Mouse (Mus musculus) myocyte (in vitro differentiated cells): ENCODE measurements around the gene 0610040J01Rik.

ENCODE experiments used
- E2F4 ChIP-seq: IDR thresholded peaks from one replicate; pipeline ENCODE4 v1.6.1; 2011; ENCODE audit warnings: mild to moderate bottlenecking, control low read depth, moderate library complexity; ENCODE audit not compliant: insufficient read depth
- MAX ChIP-seq: IDR thresholded peaks from one replicate; pipeline ENCODE4 v1.6.1; 2011; ENCODE audit warnings: low read depth, mild to moderate bottlenecking, control low read depth
- MYOD1 ChIP-seq, 3 experiments: IDR thresholded peaks; one replicate each; pipeline ENCODE4 v1.6.1; 2011; ENCODE audit warnings: control low read depth in 2 of 3, low read depth in 2 of 3, mild to moderate bottlenecking in 2 of 3, moderate library complexity in 1 of 3; ENCODE audit not compliant: insufficient read length in 2 of 3, control insufficient read depth in 1 of 3
- POLR2A ChIP-seq: IDR thresholded peaks from one replicate; pipeline ENCODE4 v1.6.1; 2011; ENCODE audit warnings: low read depth, mild to moderate bottlenecking, control low read depth, moderate library complexity; ENCODE audit not compliant: insufficient read length
- SRF ChIP-seq: IDR thresholded peaks from one replicate; pipeline ENCODE4 v1.6.1; 2011; ENCODE audit warnings: low read depth; ENCODE audit not compliant: control insufficient read depth, insufficient read length

GRCm38 (mm10) chr5:63819519-63819918 is 7.4 kb downstream of the 0610040J01Rik start:
- TF ChIP-seq POLR2A (no peak), MAX (no peak), MYOD1 (IDR thresholded peaks at IDR 0.05; ENCODE audit: control insufficient read depth in 1 of 3, insufficient read length in 2 of 3, low read depth in 2 of 3) (no peak), SRF (no peak), E2F4 (no peak)
